Mouse (Mus musculus) heart, postnatal 36 days (tissue): ENCODE measurements around the gene Slit3. TPM values are rescaled to one million over a fixed set of nuclear protein-coding genes. Genes with fewer than 3 reads are reported as not detected.
A peak's percentile ranks its signal among the peaks of the same experiment; 100 is the strongest.

Experiments
- DNase-seq, 2 experiments: peaks; one replicate each; pipeline ENCODE4 v3.0.0; 2021 to 2022
- intact Hi-C: fragments of 180-260 bp; cut with DNase I; formaldehyde crosslinking; loops from one replicate; pipeline ENCODE4 v1.15.1; 2025
- total RNA-seq, 2 experiments: library from RNA; stranded (reverse); gene quantifications; 2 replicates each; pipeline ENCODE4 v1.2.3; 2021

Gene Slit3
- total RNA-seq, 2 experiments from 2014 or later = 12.0 to 13.1 TPM

GRCm38 (mm10) chr11:35336558-35336957 lies 215.5 kb downstream of the Slit3 start:
- DNase-seq = no peak
- intact Hi-C loops = no loop called here

GRCm38 (mm10) chr11:35337493-35337892 lies 216.5 kb downstream of the Slit3 start:
- DNase-seq = no peak
- intact Hi-C loops = no loop called here

DNA sequence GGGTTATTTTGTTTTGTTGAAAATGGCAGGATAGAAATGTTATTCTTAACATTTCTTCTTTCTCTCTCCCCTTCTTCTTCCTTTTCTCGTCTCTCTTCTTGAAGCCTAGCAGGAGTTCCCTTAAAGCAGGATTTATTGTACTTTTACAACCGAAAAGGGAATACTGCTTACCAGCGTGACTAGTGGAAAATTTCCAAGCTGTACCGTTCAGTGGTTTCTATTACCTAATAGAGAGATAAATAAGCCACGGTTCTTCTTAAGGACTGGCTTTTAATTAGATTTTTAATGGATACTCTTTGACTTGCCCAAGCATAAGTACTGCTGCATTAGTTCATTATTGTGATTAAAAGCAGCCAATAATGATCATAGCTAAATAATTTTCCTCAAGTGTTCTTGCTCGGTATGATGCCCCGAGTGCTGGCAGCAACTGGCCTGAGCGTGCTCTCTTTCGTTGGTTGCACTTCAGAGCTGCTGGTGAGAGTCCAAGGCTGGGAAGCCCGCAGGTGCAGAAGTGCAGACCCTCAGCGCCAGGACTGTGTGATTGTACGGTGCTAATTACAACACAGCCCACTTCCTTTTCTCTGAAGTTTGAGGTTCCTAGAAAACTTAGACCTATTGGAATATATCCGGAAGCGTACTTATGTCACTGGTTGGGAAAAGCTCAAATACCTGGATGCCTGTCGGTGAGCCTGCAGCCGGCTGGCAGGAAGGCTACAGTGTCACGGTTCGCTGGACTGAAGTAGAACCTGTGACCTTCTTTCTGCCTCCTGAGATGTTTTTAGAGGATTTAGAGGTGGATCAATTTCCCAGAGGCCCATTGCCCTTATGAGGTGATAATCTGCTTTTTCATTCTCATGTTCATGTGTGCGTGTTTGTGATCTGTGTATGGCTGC lies 217.1 kb downstream of the Slit3 start:
- DNase-seq = no peak
- intact Hi-C loops = no loop called here

DNA sequence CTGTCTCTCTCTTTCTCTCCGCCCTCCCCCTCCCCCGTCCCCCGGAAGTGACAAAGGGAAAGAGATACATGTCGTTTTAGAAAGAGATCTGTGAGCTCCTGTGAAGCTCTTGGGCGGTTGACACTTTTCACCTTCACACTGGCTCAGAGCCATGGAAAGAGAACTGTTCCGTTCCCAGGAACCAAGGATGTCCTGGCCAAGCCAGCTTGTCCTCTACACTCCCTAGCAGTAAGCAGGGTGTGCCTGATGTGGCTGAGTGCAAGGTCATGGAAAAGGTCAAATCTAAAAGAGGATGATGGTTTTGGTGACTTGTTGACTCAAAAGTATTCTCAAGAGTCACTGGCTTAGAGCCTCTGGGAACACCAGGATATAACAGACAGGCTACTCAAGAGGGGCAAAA lies 219.7 kb downstream of the Slit3 start:
- DNase-seq = peak; percentile 28 to 30
- intact Hi-C loops = loop anchor here (5.0 kb wide), 1 partner anchor 58 kb away; no protein-coding TSS in a partner anchor

GRCm38 (mm10) chr11:35342486-35342885 lies 221.5 kb downstream of the Slit3 start:
- intact Hi-C loops = loop anchor here (5.0 kb wide), 1 partner anchor 60 kb away; no protein-coding TSS in a partner anchor
- no peak for DNase-seq

- intact Hi-C loops = no loop called here
- DNase-seq = no peak
Measured at GRCm38 (mm10) chr11:35345696-35346480, 224.9 kb downstream of the Slit3 start.

- no peak for DNase-seq
- intact Hi-C loops = no loop called here
Measured at GRCm38 (mm10) chr11:35348099-35348498, 227.1 kb downstream of the Slit3 start.

DNA sequence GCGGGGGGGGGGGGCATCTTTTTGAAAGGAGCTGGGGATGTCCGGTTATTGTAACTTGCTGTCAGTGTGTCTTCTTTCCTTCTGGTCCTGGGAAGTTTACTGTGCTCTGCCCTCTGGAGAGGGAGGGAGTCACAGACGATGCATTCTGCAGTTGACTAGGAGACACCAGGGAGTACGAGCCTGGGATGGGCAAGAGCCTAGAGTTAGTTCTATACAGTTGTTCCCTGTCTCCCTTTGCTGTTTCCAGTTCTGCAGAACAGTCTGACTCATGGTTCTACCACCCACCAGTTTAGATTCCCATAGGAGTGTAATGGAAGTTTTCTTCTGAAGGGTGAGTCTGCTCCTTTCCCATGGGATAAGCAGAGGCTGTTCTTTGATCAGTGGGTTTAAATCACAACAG lies 229.9 kb downstream of the Slit3 start:
- intact Hi-C loops = no loop called here

GRCm38 (mm10) chr11:35351376-35351775 lies 230.4 kb downstream of the Slit3 start:
- no peak for DNase-seq
- intact Hi-C loops = no loop called here

More for the DNA sequence above, 229.9 kb downstream of the Slit3 start:
- DNase-seq = no peak

DNA sequence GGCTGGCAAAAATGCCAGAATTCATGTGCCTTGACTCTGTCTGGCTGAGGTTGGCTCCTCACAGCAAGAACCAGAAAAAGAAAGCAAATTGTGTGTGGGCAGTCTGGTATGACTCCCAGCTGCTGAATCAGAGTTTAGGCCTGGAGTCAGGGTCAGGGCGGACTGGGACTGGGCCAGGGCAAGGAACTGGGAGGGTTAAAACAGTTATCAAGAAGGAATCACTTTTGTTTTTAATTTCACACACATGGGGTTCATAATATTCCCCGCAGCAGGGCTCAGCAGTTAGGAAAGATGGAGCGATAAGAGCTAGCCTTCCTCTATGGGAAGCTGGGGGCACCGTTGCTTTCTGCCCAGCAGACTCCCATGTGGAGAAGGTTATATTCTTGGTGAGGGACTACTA lies 234.8 kb downstream of the Slit3 start:
- intact Hi-C loops = no loop called here
- no peak for DNase-seq

- intact Hi-C loops = no loop called here
- DNase-seq = no peak
Measured at GRCm38 (mm10) chr11:35361071-35361470, 240.0 kb downstream of the Slit3 start.

DNA sequence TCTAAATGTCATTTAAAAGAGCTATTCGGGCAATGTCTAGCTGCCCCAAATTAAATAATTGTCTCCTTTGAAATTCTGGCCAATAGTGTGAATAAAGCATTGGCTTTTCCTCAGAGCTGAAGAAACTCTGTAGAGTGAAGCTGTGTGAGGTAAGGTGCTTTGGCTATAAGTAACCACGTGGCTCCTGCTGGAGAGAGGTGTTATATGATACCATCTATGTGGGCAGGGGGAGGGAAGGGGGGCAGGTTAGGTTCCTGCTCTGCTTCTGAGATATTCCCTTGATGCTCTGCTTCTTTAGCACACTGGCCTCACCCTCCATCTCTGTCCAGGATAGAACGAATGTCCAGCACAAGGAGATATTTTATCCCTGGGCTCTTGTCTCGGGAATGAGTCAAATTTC lies 242.0 kb downstream of the Slit3 start:
- intact Hi-C loops = no loop called here

DNA sequence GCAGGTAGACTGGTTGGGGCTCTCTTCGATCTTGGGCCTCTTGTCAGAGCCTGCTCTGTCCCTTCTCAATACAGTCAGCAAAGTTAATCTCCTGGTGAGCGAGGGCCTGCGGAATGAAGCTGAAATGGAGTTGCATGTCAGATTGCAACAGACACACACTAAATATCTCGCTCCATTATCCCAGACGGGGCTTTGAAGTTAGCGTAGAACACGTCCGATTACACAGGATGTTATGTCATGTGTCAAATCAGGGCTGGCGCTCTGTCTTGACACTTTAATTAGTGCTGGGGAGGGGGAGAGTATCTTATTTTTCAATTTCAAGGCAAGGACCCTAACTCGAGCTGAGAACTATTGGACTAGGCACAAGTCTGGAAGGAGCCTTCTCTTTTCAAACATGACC lies 243.4 kb downstream of the Slit3 start:
- no peak for DNase-seq
- intact Hi-C loops = no loop called here

More for the DNA sequence above, 242.0 kb downstream of the Slit3 start:
- DNase-seq = no peak

DNA sequence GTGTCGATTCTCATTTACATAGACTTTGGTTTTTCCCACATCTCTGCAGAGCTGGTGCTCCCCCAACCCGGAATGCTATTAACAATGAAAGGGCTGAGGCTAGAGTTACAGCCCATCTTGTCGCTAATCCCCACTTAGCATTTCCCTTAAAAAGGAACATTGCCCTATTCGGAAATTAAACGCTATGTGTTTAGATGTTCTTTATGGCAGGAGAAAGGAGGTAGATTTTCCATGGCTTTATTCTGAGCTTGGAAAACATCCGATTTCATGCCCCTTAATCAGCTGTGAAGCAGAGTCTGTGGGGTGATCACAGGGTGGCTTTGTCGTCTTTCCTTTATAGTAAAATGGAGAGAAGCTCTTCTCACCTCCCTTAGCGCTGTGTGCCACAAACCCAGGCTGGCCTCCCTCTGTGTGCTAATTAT lies 244.5 kb downstream of the Slit3 start:
- intact Hi-C loops = no loop called here
- no peak for DNase-seq

- intact Hi-C loops = no loop called here
- no peak for DNase-seq
Measured at GRCm38 (mm10) chr11:35366611-35367010, 245.6 kb downstream of the Slit3 start.

GRCm38 (mm10) chr11:35367248-35367647 lies 246.2 kb downstream of the Slit3 start:
- DNase-seq = no peak

DNA sequence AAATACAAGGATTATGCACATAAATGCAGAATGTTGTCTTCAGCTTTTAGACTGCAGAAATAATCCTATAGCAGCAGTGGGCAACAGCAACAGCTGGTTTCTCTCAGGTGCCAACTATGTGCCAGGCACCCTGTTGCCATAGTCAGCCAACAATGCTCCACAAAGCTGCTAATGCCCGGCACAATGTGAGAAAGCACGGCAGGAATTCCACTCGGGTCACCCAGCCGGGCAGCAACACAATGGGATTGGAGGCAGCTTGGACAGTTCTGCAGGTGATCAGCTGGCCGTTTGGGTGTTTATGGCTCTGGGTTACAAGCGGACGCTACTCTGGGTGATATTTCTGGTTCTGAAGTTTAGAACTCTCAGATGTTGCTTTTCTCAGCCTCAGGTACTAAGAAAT lies 248.9 kb downstream of the Slit3 start:
- intact Hi-C loops = no loop called here
- DNase-seq = no peak

More at GRCm38 (mm10) chr11:35367248-35367647, 246.2 kb downstream of the Slit3 start:
- intact Hi-C loops = no loop called here

DNA sequence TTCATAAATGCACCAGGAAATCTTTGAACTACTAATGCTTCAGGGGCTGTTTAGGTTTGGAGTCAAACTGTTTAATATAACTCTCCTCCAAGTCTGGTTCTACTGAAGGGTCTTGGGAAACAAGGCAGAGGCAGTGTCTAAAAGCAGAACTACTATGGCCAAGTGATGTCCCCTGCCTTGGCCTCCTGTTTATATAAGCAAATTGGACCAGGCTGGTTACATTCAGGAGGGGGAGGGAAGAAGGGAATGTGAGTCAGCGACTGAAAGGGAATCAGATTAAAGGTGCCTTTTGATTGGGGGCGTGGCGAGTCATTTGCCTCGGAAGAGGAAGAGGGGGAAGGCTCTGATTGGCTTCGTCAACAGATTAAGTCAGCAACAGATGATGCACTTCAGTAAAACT lies 249.7 kb downstream of the Slit3 start:
- DNase-seq = no peak

DNA sequence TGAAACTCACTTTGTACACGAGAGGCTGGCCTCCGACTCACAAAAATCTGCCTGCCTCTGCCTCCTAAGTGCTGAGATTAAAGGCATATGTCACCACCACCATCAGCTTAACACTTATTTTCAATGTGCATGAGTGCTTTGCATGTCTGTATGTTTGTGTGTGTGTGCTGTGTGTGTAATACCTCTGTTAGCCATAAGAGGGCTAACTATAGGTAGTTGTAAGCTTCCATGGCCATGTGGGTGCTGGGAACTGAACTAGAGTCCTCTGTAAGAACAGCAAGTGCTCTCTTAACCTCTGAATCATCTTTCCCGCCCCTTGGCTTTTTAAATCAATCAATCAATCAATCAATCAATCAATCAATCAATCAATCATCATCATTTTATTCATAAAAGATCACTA lies 251.4 kb downstream of the Slit3 start:
- intact Hi-C loops = no loop called here
- no peak for DNase-seq

More for the DNA sequence above, 249.7 kb downstream of the Slit3 start:
- intact Hi-C loops = no loop called here

GRCm38 (mm10) chr11:35375072-35375471 lies 254.0 kb downstream of the Slit3 start:
- intact Hi-C loops = no loop called here
- no peak for DNase-seq

DNA sequence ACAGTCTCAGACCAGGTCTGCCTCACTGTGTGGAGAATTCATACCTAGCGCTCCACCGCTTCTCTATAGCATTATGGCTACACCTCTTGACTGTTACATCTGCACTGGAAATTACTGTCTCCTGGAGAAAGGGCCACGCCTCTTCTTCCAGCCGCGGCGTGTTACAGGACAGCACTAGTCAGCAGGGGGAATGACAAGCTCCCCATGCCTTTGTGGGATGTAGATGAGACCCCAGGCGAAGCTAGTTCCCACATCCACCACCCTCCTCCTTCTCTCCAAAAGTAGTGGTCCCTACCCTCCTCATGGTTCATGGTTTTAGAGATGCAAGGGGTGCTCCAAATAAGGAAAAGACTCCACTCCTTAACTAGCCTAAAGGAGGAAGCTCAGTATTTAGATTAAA lies 257.8 kb downstream of the Slit3 start:
- intact Hi-C loops = no loop called here
- DNase-seq = no peak
